Mouse (Mus musculus): Measurements from ENCODE around the gene Slc25a33.
"Not testable (repeated sequence)": the region's sequence is repeated elsewhere in the genome, so short reads cannot be mapped to it uniquely, and the experiment has no call there.

Slc25a33 gene

DNA sequence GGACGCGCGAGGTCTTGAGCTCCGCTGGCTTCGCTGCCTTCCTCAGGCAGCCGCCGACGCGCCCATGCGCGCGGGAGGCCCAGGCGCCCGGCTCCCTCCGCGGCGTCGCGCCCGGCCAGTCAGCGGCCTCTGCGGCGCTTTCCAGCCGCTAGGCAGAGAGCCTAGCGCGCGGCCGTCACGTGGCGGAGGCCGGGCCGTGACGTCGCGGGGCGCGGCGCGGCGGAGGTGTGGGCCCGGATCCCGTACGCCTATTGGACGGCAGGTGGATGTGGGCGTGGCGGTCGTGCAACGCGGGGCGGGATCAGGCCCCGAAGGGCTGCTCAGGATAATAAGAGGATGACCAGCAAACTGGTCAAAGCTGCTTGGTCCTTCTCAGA, at the start of gene Slc25a33:
Slc25a33 (minus strand) TSS at position 184 of the 377 bp plus-strand sequence.
- in situ Hi-C loops (cut with MboI, MseI): no loop called here

DNA sequence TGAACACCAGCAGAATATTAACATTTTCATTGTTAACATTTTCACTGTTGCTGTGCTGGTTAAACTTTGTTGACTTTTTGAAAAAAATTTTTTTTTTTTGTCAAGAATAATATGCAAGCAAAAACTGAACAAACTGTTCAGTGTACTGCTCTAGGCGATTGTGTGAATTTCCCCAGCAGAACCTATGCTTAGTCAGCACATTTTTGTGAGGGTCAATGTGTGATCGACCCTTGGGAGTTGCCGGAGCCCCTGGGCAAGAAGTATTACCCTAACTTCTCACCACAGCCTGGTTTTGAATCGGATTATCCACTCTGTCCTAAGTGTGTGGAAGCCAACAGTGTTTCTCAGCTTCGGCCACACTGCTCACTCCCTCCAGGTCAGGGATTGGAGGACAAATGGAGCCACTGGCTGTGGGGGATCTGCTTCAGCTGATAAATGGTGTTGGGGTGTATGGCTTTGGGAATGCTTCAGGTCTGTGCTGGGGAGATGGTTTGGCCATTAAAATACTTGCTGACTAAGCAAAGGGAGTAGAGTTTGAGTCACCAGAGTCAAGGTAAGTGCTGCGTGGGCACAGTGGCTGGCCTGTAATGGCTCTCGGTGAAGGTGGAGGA, 48.6 kb upstream of the Slc25a33 start:
- in situ Hi-C loops (cut with MboI, MseI): no loop called here

DNA sequence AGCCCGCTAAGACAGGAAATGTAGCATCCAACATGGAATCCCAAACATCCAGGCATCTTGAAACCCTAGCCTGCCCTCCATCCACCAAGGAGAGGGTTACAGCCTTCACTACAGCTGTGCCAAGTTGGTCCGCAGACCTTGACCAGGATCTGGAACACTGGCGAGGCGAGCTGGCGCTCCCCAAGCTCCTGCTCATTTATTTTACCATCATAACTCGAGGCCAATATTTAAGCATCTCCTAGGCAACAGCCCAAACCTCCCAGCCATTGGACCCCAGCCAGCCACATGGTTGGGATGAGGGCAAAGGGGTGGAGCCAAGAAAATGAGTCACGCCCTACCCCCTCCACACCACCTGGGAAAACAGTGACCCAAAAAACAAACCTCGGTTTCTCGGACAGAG, 48.0 kb upstream of the Slc25a33 start:
- in situ Hi-C loops (cut with MboI, MseI): no loop called here

DNA sequence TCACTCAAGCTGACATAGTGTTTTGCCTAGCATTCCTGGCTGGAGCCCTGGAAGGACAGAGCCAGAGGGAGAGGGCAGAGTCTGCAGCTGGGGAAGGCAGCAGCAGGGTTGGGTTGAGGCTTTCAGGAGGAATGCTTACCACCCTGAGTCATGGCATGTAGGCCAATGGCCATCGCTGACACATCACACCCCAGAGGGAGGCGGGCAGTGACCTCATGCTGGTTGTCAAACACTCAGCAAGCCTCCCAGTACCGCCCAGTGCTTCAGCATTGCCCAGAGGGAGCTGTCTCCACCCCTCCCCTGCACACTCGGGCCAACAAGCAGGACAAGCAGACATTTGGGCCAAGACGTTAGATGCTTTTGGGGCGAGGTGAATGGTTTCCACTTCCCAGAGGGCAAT, 46.5 kb upstream of the Slc25a33 start:
- in situ Hi-C loops (cut with MboI, MseI): no loop called here

DNA sequence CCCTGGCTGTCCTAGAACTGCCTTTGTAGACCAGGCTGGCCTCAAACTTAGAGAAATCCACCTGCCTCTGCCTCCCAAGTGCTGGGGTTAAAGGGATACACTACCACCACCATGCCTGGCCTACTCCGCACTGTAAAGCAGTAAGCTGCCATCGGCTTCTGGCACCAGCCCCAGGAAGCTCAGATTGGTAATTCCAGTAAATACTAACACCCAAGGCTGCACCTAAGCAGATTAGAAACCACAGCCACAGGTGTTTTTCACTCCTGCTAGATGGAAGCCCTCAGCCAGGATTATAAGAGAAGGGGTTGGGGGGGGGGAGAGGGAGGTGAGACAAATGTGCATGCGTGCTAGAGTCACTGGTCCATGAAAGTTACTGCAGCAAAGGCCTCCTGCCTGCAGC, 45.1 kb upstream of the Slc25a33 start:
- in situ Hi-C loops (cut with MboI, MseI): no loop called here

DNA sequence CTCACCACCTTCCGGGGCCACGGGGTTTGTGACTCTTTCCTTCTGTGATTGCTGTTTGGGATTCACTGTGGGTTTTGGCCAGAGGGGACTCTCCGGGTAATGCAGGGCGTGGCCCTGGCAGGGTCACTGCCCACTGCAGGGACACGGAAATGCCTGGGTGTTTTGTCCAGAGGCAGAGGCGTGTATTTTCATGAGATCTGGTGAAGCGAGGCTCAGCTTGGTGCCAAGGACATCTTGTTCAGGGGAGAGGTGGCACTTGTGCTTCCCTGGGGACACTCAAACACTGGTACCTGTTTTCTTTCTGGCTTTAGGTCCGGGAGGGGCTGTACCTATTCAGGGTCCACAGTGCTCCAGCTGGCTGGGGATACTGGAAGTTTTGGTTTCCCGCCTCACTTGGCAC, 42.5 kb upstream of the Slc25a33 start:
- in situ Hi-C loops (cut with MboI, MseI): no loop called here

DNA sequence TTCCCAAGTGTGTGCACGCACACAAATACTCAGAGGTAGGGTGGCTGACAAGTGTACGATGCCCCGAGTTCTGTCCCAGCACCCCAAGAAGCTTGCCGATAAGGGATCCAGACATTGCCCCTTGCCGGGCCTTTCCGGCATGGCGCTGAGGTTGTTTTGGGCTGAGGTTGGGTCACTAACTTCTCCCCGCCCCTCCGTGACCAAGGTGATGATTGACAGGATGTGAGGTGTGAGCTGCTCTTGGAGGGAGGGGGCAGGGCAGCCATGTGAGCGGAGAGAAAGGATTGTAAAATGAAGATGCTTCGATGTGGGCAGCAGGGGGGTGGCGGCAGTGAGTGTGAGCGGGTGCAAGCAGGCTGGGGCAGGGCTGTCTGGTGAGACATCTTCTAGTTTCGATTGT, 41.5 kb upstream of the Slc25a33 start:
- in situ Hi-C loops (cut with MboI, MseI): no loop called here

DNA sequence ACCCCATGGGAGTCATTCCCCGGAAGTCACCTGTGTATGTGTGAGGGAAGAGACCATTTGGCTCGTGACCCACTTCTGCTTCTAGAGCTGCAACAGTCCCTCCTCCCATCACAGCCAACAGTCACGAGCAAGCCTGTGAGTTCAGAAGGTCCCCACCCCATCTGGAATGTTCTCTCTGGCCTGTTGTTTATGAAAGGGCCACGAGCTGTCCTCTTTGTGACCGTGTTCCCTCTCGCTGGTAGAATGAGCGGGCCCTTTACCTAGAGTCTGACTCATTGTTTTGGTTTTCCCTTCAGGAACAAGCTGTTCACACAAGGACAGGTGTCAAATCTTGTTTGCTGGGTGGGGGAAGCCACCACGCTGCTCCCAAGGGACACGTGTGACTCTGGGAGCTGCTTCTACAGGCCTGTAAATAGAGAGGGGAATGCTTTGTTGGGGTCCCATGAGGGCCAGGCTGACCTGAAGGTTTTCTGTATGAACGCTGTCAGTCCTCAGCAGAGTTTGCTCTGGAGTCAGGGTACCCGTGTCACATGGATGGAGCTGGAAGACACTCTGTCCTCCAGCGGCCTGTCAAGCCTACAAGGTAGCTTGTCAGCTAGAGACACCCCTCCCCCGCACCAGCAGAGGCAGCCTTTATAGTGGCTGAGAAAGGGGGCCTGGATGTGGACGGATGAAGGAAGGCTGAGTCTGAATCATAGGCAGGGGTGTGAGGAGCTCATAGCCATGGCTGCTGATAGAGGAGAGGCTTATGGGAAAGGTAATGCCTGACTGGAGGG, 39.5 kb upstream of the Slc25a33 start:
- in situ Hi-C loops (cut with MboI, MseI): no loop called here

DNA sequence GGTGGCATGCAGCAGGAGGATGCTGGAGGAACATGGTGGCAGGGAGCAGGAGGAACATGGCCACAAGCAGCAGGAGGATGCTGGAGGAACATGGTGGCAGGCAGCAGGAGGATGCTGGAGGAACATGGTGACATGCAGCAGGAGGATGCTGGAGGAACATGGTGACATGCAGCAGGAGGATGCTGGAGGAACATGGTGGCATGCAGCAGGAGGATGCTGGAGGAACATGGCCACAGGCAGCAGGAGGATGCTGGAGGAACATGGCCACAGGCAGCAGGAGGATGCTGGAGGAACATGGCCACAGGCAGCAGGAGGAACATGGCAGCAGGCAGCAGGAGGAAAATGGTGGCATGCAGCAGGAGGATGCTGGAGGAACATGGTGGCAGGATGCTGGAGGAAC, 36.3 kb upstream of the Slc25a33 start:
- in situ Hi-C loops (cut with MboI, MseI): not testable (repeated sequence)

DNA sequence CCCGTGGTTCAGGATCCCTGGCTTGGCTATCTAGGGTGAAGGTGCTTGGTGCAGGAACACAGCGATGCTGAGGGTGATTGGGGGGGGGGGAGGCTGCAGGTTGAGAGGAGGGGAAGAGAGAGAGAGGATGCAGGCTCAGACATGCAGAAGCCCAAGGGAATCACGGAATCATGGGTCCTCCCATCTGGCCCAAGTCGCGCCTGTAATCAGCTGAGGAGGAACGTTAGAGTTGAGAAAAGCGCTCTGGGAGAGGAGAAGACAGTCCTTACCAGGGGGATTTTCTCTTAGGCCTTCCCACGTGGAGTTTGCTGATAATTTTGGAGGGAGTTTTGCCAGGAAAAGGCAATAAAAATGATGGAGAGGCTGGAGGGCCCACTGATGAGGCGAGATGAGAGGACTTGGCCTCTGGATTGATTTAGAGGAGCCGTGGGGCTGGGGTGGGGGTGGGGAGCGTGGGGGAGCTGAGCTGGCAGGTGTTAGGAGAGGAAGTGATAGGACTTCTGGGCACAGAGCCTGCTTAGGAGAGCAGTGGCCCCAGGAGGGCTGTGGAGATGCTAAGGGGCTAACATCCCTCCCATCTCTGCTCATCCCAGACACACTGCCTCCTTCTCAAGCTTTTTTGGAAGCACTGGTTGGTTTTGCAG, 34.6 kb upstream of the Slc25a33 start:
- in situ Hi-C loops (cut with MboI, MseI): no loop called here

DNA sequence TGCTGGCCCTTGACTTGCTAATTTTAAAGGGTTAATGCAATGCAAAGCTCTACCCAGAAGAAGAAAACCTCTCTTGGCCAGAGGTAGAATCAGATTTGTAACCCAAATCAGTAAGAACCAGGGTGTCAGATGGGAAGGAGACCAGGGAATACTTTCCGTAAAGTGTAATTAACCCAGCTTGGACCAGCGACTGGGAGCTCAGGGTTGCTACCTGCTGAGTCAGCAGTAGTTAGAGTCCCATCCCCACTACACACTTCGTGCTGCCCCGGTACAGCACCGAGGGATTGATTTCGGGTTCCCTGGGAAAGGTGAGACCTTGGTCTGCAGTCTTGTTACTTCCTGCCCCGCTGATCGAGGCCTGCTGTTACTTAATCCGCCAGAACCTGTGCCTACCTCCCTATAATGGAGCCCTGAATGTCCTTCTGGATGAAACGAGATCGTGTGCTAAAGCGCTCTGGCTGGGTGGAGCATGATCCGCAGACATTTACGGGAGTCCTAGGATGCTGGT, 34.0 kb upstream of the Slc25a33 start:
- in situ Hi-C loops (cut with MboI, MseI): no loop called here

DNA sequence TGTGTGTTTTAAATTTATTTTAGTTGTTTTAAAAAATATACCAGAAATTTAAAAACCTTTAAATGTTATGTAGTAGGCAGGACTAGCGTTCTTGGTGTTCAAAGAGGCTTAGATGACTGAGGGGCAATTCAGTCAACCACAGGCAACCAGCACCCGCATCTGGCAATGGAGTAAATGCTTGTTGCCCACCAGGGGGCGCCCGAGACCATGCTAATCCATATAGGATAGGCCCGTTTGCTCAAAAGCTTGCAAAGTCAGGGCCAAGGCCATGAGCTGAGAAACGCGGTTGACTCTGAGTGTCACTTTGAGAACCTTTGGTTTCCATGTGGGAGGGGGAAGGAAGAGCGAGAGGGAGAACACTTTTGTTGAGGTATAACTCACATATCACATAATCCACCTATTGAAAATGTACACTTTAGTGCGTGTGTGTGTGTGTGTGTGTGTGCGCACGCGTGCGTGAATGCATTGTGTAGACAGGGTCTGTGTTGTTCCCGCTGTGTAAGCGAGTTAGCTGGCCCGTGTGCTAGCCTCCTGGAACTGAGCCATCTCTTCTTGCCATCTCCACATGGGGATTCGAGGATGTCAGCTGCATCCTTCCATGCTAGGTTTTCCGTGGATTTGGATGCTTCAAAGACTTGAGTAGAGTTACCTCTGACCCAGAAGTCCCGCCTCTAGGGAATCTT, 32.8 kb upstream of the Slc25a33 start:
- in situ Hi-C loops (cut with MboI, MseI): no loop called here

DNA sequence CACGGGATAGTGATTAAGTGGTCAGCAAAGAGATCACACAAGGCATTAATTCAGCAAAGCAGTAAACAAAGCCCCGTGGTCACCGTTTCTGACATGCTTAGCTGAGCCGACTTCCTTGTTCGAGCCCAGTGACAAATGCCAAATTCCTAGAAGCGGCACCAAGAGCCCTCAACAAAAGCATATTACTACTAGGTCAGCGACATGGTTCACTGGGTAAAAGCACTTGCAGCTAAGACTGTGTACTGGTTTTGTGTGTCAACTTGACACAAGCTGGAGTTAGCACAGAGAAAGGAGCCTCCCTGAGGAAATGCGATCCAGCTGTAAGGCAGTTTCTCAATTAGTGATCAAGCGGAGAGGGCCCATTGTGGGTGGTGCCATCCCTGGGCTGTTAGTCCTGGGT, 28.2 kb upstream of the Slc25a33 start:
- in situ Hi-C loops (cut with MboI, MseI): loop anchor here (5.0 kb wide), 2 partner anchors 165 to 300 kb away; no protein-coding TSS in a partner anchor

DNA sequence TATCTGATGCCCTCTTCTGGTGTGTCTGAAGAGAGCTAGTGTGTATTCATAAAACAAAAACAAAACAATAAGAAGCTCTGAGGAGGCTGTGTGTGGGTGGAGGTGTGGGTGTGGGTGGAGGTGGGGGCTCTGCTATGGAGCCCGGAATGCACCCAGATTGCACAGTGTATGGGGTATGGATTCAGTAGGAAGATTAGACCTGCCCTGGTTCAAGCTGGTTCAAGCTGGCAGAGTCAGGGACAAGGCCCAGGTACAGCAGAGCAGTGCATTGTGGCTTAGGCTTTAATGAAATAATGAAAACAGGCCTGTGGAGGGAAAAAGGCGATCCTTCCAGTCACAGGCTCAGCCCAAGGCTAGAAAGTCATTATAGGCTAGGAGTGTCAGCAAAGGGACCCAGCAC, 26.5 kb upstream of the Slc25a33 start:
- in situ Hi-C loops (cut with MboI, MseI): loop anchor here (5.0 kb wide), 2 partner anchors 167 to 302 kb away; no protein-coding TSS in a partner anchor

DNA sequence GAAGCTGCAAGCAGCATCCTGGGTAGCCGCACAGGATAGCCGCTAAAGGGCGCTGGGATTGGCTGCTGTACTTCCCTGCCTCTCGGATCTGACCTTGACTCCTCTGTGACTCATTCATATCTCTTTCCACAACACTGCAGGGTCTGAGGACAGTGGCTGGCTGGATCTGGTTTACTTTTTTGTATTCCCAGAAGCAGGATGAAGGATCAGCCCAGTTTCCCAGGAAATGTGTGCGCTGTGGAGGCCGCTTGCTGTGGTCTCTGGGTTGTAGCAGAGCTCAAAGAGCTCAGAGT, 26.0 kb upstream of the Slc25a33 start:
- in situ Hi-C loops (cut with MboI, MseI): loop anchor here (5.0 kb wide), 2 partner anchors 167 to 302 kb away; no protein-coding TSS in a partner anchor

DNA sequence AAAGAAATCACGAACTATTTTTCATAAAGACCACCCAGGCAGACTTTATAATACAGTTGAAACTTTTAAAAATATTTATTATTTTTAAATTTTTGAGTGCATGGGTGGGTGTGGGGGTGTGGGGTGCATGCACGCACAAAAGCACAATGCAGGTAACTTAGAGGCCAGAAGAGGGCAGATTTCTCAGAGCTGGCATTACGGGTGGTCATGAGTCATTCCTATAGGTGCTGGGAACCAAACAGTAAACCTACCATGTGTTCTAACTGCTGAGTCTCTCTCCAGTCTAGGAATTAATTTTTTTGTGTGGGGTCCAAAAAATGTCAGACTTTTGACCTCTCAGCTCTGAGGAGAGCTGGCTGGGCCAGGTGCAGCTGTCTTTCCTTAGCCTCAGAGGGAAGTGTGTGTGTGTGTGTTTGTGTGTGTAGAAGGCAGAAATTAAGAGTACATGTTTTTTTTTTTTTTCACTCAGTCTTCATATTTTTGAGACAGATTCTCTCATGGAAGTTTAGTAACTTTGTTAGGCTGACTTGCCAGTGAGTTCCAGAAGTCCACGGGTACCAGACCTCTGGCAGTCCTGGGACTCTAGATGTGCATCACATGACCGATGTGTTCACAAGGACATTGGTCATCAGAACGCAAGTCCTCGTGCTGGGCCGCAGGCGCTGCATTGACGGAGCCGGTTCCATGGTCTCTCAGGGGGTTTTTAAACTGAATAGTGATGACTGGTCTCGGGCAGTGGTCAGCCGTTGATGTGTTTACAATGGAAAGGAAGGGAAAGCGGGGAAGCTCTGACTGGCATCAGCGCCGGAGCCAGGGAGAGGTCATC, 25.5 kb upstream of the Slc25a33 start:
- in situ Hi-C loops (cut with MboI, MseI): loop anchor here (5.0 kb wide), 2 partner anchors 168 to 303 kb away; no protein-coding TSS in a partner anchor

DNA sequence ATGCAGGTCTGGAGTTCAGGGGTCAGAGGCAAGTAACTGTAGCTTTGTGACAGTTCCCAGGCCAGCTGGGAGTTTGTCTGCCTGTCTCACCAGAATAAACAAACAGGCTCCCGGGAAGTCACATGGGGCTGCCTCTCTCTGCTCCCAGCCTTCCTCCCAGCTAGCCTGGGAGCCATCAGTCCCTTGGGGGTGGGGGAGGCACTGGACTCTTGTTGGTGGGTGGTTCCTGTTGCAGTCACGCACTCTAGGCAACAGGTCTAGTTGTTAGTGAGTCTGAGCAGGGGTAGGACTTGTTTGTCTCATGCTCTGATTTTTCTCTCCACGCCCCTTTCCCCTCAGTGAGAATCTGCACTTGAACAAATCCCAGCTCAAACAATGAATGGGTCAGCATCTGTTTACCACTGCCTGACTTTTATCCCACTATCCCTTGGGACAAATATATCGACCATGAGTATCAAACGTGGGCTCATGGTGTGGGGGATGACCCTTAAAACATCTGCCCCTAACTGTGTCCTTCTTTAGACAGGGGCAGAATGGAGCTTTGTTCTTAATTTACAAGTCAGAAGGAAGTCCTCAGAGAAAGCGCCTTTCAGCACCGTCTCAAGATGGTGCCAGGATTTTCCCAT, 24.7 kb upstream of the Slc25a33 start:
- in situ Hi-C loops (cut with MboI, MseI): no loop called here

DNA sequence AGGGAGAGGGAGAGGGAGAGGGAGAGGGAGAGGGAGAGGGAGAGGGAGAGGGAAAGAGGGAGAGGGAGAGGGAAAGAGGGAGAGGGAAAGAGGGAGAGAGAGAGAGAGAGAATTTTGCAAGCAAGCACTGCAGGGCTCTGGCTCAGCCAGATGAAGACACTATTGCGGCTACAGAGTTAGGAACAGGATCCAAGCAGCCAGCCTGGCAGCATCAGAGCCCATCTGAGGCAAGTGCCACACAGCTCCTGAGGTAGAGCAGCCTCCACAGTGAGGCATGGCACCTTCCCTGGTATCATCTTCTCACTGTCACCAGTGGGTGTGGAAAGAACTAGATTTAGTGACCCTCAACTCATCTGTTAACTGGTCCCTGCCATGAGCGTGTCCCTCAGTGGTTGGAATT, 24.0 kb upstream of the Slc25a33 start:
- in situ Hi-C loops (cut with MboI, MseI): no loop called here

DNA sequence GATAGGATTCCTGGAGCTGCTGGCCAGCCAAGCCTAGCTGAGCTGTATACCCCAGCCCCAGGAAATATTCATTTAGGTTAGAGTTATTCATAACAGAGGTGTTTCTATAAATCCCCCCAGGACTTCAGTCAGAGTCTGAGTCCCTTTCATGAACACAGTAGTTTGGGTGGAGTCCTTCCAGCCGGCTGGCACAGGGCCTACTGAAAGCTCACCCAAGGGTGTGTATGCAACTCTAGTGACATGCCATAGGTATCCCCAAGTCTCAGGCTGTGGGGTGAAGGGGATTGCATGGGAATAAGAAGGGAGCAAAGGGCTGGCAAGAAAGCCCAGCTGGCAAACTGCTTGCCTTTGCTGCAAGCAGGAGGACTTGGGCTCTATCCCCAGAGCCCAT, 23.1 kb upstream of the Slc25a33 start:
- in situ Hi-C loops (cut with MboI, MseI): no loop called here

DNA sequence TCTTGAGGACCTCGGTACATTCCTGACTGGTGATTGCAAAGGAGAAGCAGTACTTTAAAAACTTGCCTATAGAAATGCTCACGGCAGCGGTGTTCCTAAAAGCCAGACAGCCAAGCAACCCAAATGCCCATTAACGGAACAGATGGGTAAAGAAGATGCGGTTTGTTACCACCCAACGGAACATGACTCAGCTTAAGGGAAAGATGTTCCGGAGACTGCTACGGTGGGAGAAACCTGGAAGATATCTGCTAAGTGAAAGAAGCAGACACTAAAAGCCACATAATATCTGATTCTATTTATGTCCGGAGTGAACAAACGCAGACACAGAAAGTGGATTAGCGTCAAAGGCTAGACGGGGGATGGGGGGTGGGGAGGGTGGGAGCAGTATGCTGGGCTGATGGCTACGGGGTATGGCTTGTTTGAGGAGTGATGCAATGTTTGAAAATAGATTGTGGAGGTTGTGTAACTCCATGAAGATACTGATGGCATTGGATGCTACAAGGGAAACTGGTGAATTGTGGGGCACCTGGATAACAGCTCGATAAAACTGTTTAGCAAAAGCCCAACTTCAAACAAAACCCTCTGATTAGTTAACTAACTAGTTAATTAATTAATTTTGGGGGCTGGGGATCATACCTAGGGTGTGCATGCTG, 22.6 kb upstream of the Slc25a33 start:
- in situ Hi-C loops (cut with MboI, MseI): no loop called here
